Mouse (Mus musculus) embryonic fibroblast, embryonic 13.5 days (primary cell): ENCODE measurements around the gene Ppt2.

Experiments used
- CTCF ChIP-seq: IDR thresholded peaks from 2 replicates; pipeline ENCODE4 v1.5.1; 2011; ENCODE audit warnings: mild to moderate bottlenecking, control low read depth, low read length, moderate library complexity, borderline replicate concordance; ENCODE audit not compliant: insufficient read depth
- POLR2A ChIP-seq: IDR thresholded peaks from 2 replicates; pipeline ENCODE4 v1.6.1; 2011; ENCODE audit warnings: low read depth, mild to moderate bottlenecking, control low read depth, low read length, moderate library complexity

DNA sequence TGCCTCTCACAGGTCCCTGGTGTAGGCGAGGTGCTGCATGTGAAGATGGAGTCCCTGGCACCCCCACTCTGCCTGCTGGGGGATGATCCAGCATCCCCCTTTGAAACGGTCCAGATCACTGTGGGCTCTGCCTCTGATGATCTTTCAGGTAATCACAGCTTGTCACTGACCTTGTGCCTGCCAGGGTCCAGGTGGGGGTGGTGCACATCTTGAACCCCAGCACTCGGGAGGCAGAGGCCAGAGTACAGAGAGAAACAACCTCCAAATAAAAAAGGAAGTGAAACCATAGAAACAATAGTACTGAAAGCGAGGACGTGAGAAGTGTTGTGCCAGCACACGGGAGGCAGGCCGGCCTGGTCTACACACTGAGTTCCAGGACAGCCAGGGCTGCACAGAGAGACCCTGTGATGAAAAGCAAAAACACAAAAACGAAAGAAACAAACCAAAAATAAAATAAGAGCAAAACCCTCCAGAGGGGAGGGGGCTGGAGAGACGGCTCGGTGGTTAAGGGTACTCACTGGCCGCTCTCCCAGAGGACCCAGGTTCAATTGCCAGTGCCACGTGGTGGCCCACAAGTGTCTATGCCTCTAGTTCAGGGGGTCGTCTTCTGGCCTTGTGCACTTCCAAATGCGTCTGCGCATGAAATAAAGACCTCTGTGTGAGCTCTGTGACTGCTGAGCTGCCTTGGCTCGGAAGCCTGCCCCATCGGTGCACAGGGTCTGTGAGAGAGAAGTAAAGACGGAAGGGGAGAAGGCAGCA is 21.0 kb upstream of the Ppt2 start:
- TF ChIP-seq CTCF = no peak
- TF ChIP-seq POLR2A = no peak
